Mouse (Mus musculus) CH12.LX (cell line): Measurements from ENCODE around the gene Gm9803.

Experiments used
- BHLHE40 ChIP-seq: IDR thresholded peaks from 2 replicates; pipeline ENCODE4 v1.6.1; 2011; ENCODE audit warnings: mild to moderate bottlenecking, low read depth, low read length, improper control_type of control experiment
- CHD2 ChIP-seq: IDR thresholded peaks from 2 replicates; pipeline ENCODE4 v1.6.1; 2011; ENCODE audit warnings: low read length, improper control_type of control experiment
- CTCF ChIP-seq, 2 experiments: IDR thresholded peaks in 1 of 2; conservative IDR thresholded peaks in 1 of 2; 2 replicates each; pipeline ENCODE4 v1.5.1; 2011 to 2012; ENCODE audit warnings: low read depth in 2 of 2, low read length in 2 of 2, improper control_type of control experiment in 1 of 2, inconsistent platforms in 1 of 2, mild to moderate bottlenecking in 1 of 2, moderate library complexity in 1 of 2
- E2F4 ChIP-seq: IDR thresholded peaks from 2 replicates; pipeline ENCODE4 v1.6.1; 2011; ENCODE audit warnings: low read depth, low read length, improper control_type of control experiment; ENCODE audit not compliant: insufficient replicate concordance
- EP300 ChIP-seq: IDR thresholded peaks from 2 replicates; pipeline ENCODE4 v1.6.1; 2011; ENCODE audit warnings: low read length, improper control_type of control experiment
- ETS1 ChIP-seq: conservative IDR thresholded peaks from 2 replicates; pipeline ENCODE4 v1.6.1; 2012; ENCODE audit warnings: low read depth, mild to moderate bottlenecking, inconsistent platforms, low read length, improper control_type of control experiment, moderate library complexity
- JUND ChIP-seq: conservative IDR thresholded peaks from 2 replicates; pipeline ENCODE4 v1.6.1; 2011; ENCODE audit warnings: low read depth, low read length, improper control_type of control experiment
- MEF2A ChIP-seq: IDR thresholded peaks from 2 replicates; pipeline ENCODE4 v1.6.1; 2014; ENCODE audit warnings: low read depth, mild to moderate bottlenecking, inconsistent platforms, low read length, improper control_type of control experiment, borderline replicate concordance
- MYC ChIP-seq: IDR thresholded peaks from 2 replicates; pipeline ENCODE4 v1.6.1; 2011; ENCODE audit warnings: low read depth, mild to moderate bottlenecking, improper control_type of control experiment, low read length
- NELFE ChIP-seq: IDR thresholded peaks from 2 replicates; pipeline ENCODE4 v1.6.1; 2011; ENCODE audit warnings: low read depth, low read length, improper control_type of control experiment
- POLR2A ChIP-seq: IDR thresholded peaks from 2 replicates; pipeline ENCODE4 v1.6.1; 2011; ENCODE audit warnings: low read depth, mild to moderate bottlenecking, improper control_type of control experiment, low read length
- SIN3A ChIP-seq: IDR thresholded peaks from 2 replicates; pipeline ENCODE4 v1.6.1; 2012; ENCODE audit warnings: low read length, improper control_type of control experiment, inconsistent platforms
- SMC3 ChIP-seq: IDR thresholded peaks from 2 replicates; pipeline ENCODE4 v1.6.1; 2011; ENCODE audit warnings: low read depth, low read length, improper control_type of control experiment
- TCF12 ChIP-seq: IDR thresholded peaks from 2 replicates; pipeline ENCODE4 v1.6.1; 2014; ENCODE audit warnings: low read depth, mild to moderate bottlenecking, inconsistent platforms, low read length, improper control_type of control experiment

- TF ChIP-seq EP300 (no peak), CTCF (conservative IDR thresholded peaks at IDR 0.05 in 1 of 2, IDR thresholded peaks at IDR 0.05 in 1 of 2; ENCODE audit: low read depth in 2 of 2, low read length in 2 of 2) (no peak), NELFE (no peak), BHLHE40 (peak; percentile 48; the same call in 1 of the 2 replicates), POLR2A (no peak; the same call in 1 of the 2 replicates), SIN3A (no peak), MEF2A (no peak), TCF12 (no peak), ETS1 (no peak), JUND (no peak), SMC3 (no peak), CHD2 (peak; percentile 73), E2F4 (no peak), MYC (no peak)
Measured at GRCm38 (mm10) chr10:43478751-43479435, 45.0 kb upstream of the Gm9803 start, which contains the start of gene Bend3.
